Mouse (Mus musculus) adrenal gland, adult 8-10 months (tissue): ENCODE measurements at regions not wholly inside any gene's neighbourhood (a gene's known extent, or its start where the extent isn't known, plus 50 kb on each side); places are given as distances from the start of the nearest gene placed in this dataset.
"Not testable (repeated sequence)": the region's sequence is repeated elsewhere in the genome, so short reads cannot be mapped to it uniquely, and the experiment has no call there.

Experiments
- DNase-seq: peaks from one replicate; pipeline ENCODE4 v3.0.0; 2022

DNA sequence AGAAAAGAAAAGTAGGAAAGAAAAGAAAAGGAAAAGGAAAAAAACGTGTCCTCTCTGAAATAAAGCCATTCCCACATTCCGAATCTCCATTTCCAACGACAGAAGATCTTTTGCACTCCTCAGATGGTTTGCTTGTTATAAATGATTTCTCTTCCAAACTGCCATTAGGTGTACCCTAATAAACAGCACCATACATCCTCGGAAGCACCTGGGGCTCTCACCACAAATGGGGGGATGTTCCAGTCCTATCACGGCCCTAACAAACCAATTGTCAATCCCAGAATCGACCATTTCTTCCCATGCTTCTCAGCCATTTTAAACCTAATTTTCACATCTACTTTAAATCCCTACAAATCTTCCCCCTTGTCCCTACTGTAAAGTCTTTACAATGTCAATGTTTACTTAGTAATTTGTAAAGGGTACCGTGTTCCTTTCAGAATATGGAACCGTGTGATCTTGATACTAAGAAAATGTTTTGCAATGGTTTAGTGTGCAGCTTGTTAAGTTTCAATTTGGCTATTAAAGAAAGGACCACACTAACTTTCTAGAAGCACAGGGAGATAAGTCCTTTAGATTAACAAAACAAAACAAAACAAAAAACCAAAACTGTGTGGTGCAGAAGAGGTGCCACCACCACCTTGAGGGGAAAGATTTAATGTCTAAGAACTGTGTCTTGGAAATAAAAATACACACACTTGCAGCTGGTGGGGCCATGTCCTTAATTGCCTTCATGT lies 66.6 kb upstream of the Chd2 start:
- no peak for DNase-seq

GRCm38 (mm10) chr7:73607450-73608005 lies 65.9 kb upstream of the Chd2 start:
- no peak for DNase-seq

DNA sequence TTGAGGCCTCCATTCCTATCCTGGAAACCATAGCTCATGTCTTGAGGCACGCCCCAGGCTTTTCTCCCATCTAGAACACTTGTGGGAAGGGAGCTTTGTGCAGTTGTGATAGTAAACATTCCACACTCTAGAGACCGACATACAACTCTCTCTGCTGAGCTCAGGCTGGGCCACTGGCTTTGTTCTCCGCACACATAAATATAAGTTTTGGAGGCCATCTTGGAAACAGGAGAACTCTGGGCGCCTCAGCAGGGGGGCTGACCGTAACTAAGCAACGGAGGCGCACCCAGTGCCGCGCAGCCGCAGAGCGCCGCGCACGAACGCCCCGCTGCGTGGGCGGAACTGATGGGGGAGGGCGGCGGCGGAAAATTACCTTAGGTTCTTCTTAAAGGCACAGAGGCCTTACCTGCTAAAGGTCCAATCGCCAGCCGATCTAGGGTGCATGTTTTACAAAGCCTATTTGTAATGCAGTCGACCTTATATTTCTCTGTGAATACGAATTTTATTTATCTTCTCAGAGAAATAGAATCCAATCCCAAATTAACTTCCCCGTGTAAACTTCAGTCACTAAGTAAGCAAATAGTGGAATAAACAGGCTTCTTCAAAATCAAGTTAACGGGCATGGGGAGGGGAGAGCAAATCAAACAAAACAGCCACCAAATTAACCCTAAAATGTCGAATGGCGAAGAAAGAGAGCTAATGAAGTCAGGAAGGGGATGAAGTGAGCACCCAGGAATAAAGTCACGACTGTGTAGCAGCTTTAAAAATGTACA lies 65.2 kb upstream of the Chd2 start:
- DNase-seq: peak; percentile 94

GRCm38 (mm10) chr7:73604597-73604996 lies 63.0 kb upstream of the Chd2 start:
- no peak for DNase-seq

DNA sequence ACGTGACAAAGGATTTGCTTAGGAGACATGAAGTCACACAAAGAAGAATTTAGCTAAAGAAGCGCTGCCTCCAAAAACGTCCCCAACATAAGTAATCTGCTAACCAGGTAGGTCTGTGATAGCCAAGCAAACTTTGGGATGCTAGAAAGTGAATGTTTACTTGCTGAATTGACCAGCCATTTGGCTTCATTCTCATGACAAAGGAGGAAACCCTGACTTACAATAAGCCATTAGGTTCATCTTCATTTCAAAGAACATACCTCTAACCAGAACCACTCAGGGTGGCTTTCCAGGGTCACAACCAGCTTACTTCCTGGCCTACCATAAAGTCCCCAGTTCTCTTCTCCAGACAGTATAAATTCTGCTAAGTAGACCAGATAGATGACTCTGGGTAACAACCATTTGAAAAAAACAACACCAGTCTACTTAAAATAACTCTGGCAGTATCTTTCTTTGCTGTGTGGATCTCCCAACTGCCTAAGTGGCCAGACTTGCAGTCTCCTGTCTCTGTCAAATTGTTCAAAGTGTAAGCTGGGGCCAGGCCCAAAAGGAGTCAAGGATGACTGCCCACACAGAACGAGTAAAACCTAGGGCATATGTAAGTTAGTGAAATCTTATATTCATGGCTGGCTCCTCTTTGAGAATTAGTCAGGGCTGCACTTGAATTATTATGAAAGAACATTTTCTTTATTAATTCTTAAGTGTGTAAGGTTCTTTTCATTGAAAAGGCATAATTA lies 61.4 kb upstream of the Chd2 start:
- DNase-seq: no peak

- no peak for DNase-seq
These were observed 59.7 kb upstream of the Chd2 start for GRCm38 (mm10) chr7:73601336-73601735.

- DNase-seq: no peak
These were observed 59.1 kb upstream of the Chd2 start for GRCm38 (mm10) chr7:73600776-73601175.

DNA sequence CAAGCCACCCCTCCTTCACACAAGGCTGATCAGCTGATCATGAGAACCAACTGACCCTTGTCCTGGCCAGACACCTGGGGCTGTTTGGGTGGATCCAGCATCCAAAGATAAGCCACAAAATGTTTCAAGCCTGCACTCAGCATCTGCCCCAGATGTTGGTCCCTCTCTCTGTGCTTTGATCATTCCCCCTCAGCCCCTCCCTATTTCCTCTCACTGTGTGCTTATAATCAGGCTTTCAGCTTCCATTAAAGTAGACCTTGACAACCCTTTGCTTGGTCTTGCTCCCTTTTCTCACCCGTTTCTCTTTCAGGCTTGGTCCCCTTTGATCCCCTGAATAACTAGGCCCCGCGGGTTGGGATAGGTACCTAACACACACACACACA lies 58.4 kb upstream of the Chd2 start:
- DNase-seq: not testable (repeated sequence)

- no peak for DNase-seq
These were observed 57.8 kb upstream of the Chd2 start for GRCm38 (mm10) chr7:73599354-73600002.

DNA sequence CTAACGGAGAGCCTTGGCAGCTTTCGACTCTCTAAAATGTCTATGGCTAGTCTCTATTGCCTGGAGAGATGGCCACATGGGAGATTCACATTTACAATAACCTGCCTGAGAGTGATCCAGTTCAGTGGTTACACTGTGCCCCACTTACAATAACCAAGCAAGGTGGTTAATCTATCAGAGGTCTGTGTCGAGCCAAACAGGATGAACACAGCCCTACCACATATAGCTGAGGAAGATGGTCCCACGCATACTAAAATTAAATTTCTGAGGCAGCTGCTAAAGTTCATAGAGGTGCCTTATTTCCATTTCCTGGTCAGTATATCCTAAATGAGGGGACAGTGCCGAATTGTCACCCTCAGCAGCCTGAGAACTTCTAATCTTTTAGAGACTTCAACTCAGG lies 56.3 kb upstream of the Chd2 start:
- DNase-seq: no peak

GRCm38 (mm10) chr7:73596866-73597840 lies 55.5 kb upstream of the Chd2 start:
- no peak for DNase-seq

- no peak for DNase-seq
These were observed 54.8 kb upstream of the Chd2 start for GRCm38 (mm10) chr7:73596415-73596814.

- no peak for DNase-seq
These were observed 54.2 kb upstream of the Chd2 start for GRCm38 (mm10) chr7:73595860-73596259.

DNA sequence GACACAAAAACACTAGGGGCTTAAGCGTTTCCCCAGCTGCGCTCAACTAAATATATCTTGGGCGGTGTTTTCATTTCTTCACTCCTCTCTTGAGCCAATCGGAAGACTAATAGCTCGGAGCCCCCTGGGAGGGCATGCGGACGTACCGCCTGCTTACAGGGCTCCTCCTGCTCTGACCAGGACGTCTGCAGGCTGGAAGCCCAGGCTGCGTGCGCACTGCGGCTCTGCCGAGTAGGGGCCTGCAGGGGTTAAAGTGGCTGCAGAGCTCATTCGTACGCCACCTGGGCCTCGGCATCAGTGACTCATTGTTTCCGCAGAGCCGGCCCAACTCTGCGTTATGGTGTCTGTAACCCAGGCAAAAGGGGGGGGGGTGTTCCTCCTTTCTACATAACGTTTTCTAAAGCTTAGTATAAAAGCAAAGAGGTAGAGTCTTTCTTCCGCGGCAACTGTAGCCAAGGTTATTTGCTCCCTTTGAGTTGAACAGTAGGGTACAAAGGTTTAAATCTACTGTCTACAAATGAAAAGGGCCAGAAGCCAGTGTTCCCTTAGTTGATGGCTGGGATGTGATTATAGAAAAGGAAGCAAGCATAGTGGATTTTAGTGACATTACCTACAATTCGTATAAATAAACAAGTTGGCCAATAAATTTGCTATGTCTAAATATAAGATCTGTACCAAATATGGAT lies 53.7 kb upstream of the Chd2 start:
- peak; percentile 93 for DNase-seq

GRCm38 (mm10) chr7:73594492-73595139 lies 53.0 kb upstream of the Chd2 start:
- DNase-seq: no peak

- no peak for DNase-seq
These were observed 52.2 kb upstream of the Chd2 start for GRCm38 (mm10) chr7:73593645-73594385.

DNA sequence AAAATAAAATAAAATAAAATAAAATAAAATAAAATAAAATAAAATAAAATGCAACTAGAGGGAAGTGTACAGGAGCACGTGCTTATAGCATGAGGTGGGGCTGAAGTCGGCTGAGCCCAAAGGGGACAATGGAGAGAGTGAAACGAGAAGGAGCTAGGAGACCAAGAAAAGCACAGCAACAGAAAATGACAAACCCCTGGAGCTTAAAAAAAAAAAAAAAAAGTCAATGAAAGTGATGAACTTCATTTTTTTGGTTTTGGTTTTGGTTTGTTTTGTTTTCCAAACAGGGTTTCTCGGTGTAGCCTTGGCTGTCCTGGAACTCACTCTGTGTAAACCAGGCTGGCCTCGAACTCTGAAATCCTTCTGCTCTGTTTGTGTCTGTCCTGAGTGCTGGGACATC lies 51.2 kb upstream of the Chd2 start:
- no peak for DNase-seq
